Mouse (Mus musculus): ENCODE measurements around the gene Trappc6a.

Trappc6a gene

GRCm38 (mm10) chr7:19532240-19532639 lies 24.0 kb downstream of the Trappc6a start:
- TF ChIP-seq GATA4 (IDR thresholded peaks at IDR 0.05; ENCODE audit: insufficient replicate concordance, low read length), result no peak

- no peak for TF ChIP-seq GATA4 (IDR thresholded peaks at IDR 0.05; ENCODE audit: insufficient replicate concordance, low read length)
Measured at GRCm38 (mm10) chr7:19534676-19535075, 26.5 kb downstream of the Trappc6a start.

- TF ChIP-seq GATA4 (IDR thresholded peaks at IDR 0.05; ENCODE audit: insufficient replicate concordance, low read length), result no peak
Measured at GRCm38 (mm10) chr7:19540771-19541566, 32.8 kb downstream of the Trappc6a start.

- TF ChIP-seq GATA4 (IDR thresholded peaks at IDR 0.05; ENCODE audit: insufficient replicate concordance, low read length), result no peak
Measured at GRCm38 (mm10) chr7:19541681-19542154, 33.5 kb downstream of the Trappc6a start.

- no peak for TF ChIP-seq GATA4 (IDR thresholded peaks at IDR 0.05; ENCODE audit: insufficient replicate concordance, low read length)
Measured at GRCm38 (mm10) chr7:19542155-19542691, 34.0 kb downstream of the Trappc6a start.

- TF ChIP-seq GATA4 (IDR thresholded peaks at IDR 0.05; ENCODE audit: insufficient replicate concordance, low read length), result no peak
Measured at GRCm38 (mm10) chr7:19543584-19543983, 35.4 kb downstream of the Trappc6a start.

GRCm38 (mm10) chr7:19546007-19546406 lies 37.8 kb downstream of the Trappc6a start:
- TF ChIP-seq GATA4 (IDR thresholded peaks at IDR 0.05; ENCODE audit: insufficient replicate concordance, low read length), result no peak

GRCm38 (mm10) chr7:19547344-19547969 lies 39.3 kb downstream of the Trappc6a start:
- no peak for TF ChIP-seq GATA4 (IDR thresholded peaks at IDR 0.05; ENCODE audit: insufficient replicate concordance, low read length)

GRCm38 (mm10) chr7:19549394-19549793 lies 41.2 kb downstream of the Trappc6a start:
- no peak for TF ChIP-seq GATA4 (IDR thresholded peaks at IDR 0.05; ENCODE audit: insufficient replicate concordance, low read length)

- TF ChIP-seq GATA4 (IDR thresholded peaks at IDR 0.05; ENCODE audit: insufficient replicate concordance, low read length), result peak; percentile 43; the same call in 1 of the 2 replicates
Measured at GRCm38 (mm10) chr7:19551634-19552033, 43.4 kb downstream of the Trappc6a start.

GRCm38 (mm10) chr7:19552443-19552842 lies 44.2 kb downstream of the Trappc6a start:
- no peak for TF ChIP-seq GATA4 (IDR thresholded peaks at IDR 0.05; ENCODE audit: insufficient replicate concordance, low read length)

GRCm38 (mm10) chr7:19554168-19554567 lies 46.0 kb downstream of the Trappc6a start:
- no peak for TF ChIP-seq GATA4 (IDR thresholded peaks at IDR 0.05; ENCODE audit: insufficient replicate concordance, low read length)

- no peak for TF ChIP-seq GATA4 (IDR thresholded peaks at IDR 0.05; ENCODE audit: insufficient replicate concordance, low read length)
Measured at GRCm38 (mm10) chr7:19557086-19557485, 48.9 kb downstream of the Trappc6a start.

GRCm38 (mm10) chr7:19557982-19558900 lies 50.0 kb downstream of the Trappc6a start:
- TF ChIP-seq GATA4 (IDR thresholded peaks at IDR 0.05; ENCODE audit: insufficient replicate concordance, low read length), result no peak

GRCm38 (mm10) chr7:19558965-19559364 lies 50.8 kb downstream of the Trappc6a start:
- TF ChIP-seq GATA4 (IDR thresholded peaks at IDR 0.05; ENCODE audit: insufficient replicate concordance, low read length), result no peak

Measured in liver, adult (tissue).